Mouse (Mus musculus) liver, embryonic 14.5 days (tissue): Measurements from ENCODE around the gene Plscr5. TPM values are rescaled to one million over a fixed set of nuclear protein-coding genes. Genes with fewer than 3 reads are reported as not detected.

Source experiments
- ATAC-seq: fragments of 200-750 bp; cut with Nextera tagmentation; 2 replicates; pipeline ENCODE4 v1.8.0; 2017; ENCODE audit warnings: moderate number of reproducible peaks, mild to moderate bottlenecking, moderate library complexity; ENCODE audit not compliant: insufficient read depth
- DNase-seq, 3 experiments: peaks; one replicate each; pipeline ENCODE4 v3.0.0-alpha.2; 2012 to 2013; ENCODE audit warnings: low read depth in 3 of 3, low spot score in 3 of 3
- H3K27ac ChIP-seq: fragments of 300-500 bp; sonication (generic); 2 replicates; pipeline ENCODE4 v1.5.1; 2014; ENCODE audit warnings: moderate library complexity, mild to moderate bottlenecking, control low read depth, inconsistent platforms
- H3K27me3 ChIP-seq: fragments of 300-500 bp; sonication (generic); 2 replicates; pipeline ENCODE4 v1.6.1; 2014; ENCODE audit warnings: mild to moderate bottlenecking, low read length, moderate library complexity; ENCODE audit not compliant: control insufficient read depth, insufficient read depth
- H3K36me3 ChIP-seq: fragments of 300-500 bp; sonication (generic); replicated peaks from 2 replicates; pipeline ENCODE4 v1.6.1; 2014; ENCODE audit warnings: low read depth; ENCODE audit not compliant: control insufficient read depth, insufficient read depth
- H3K4me1 ChIP-seq, 2 experiments: fragments of 200-500 bp in 1 of 2; fragments of 300-500 bp in 1 of 2; sonication (generic) in 1 of 2; replicated peaks; 2 replicates each; pipeline ENCODE4 v1.6.1; 2012 to 2014; ENCODE audit warnings: antibody characterized with exemption in 1 of 2, inconsistent platforms in 1 of 2, low read length in 1 of 2; ENCODE audit not compliant: control insufficient read depth in 2 of 2, insufficient read depth in 2 of 2
- H3K4me2 ChIP-seq: fragments of 300-500 bp; sonication (generic); 2 replicates; pipeline ENCODE4 v1.6.1; 2014; ENCODE audit warnings: low read depth, mild to moderate bottlenecking, control low read depth, moderate library complexity
- H3K4me3 ChIP-seq, 2 experiments: fragments of 200-500 bp in 1 of 2; fragments of 300-500 bp in 1 of 2; sonication (generic) in 1 of 2; 2 replicates each; pipeline ENCODE4 v1.5.1; 2012 to 2014; ENCODE audit warnings: low read depth in 2 of 2, low read length in 2 of 2, mild to moderate bottlenecking in 2 of 2, control low read depth in 1 of 2, inconsistent platforms in 1 of 2, moderate library complexity in 1 of 2; ENCODE audit not compliant: insufficient read depth in 1 of 2
- H3K9ac ChIP-seq: fragments of 300-500 bp; sonication (generic); replicated peaks from 2 replicates; pipeline ENCODE4 v1.6.1; 2014; ENCODE audit warnings: mild to moderate bottlenecking, control low read depth, moderate library complexity
- H3K9me3 ChIP-seq: fragments of 300-500 bp; sonication (generic); 2 replicates; pipeline ENCODE4 v1.6.1; 2016; ENCODE audit warnings: low read length, mixed read lengths; ENCODE audit not compliant: control insufficient read depth
- CTCF ChIP-seq: IDR thresholded peaks from 2 replicates; pipeline ENCODE4 v1.5.1; 2016; ENCODE audit warnings: antibody characterized with exemption, low read depth, control low read depth
- EP300 ChIP-seq: IDR thresholded peaks from 2 replicates; pipeline ENCODE4 v1.6.1; 2016; ENCODE audit warnings: antibody characterized with exemption, low read depth
- WGBS: fragments of 180-500 bp; shearing (Covaris S2); extraction: QIAGEN DNeasy Blood & Tissue Kit; methylation state at CpG from one replicate; pipeline ENCODE4 v1.1.7; 2014; ENCODE audit not compliant: insufficient replicate concordance; 5-methylcytosine and 5-hydroxymethylcytosine counted together
- polyA plus RNA-seq, 2 experiments: library from polyadenylated mRNA; depleted of rRNA in 1 of 2; stranded (reverse) in 1 of 2; unstranded in 1 of 2; fragments of >200 nt; fragmentation: Nextera tagmentation in 1 of 2; extraction: Ambion mirVana in 1 of 2; gene quantifications; 2 replicates each; pipeline versions ENCODE4 v1.2.1 to v1.2.3; 2012 to 2014

Plscr5 gene
- polyA plus RNA-seq, 2 experiments, result not detected

- H3K36me3 ChIP-seq, result no peaks in the 10 kb centered on the region
- no peaks in the 10 kb centered on the region for H3K4me1 ChIP-seq
- no peak overlapping the region for H3K9ac ChIP-seq
- DNase-seq (no peak), ATAC-seq (no peak)
- H3K4me3 ChIP-seq, result no peak overlapping the region
- 35% methylated on average over 4 of the region's 4 CpGs for WGBS
- no peak for TF ChIP-seq EP300
- TF ChIP-seq CTCF, result 0 out of 2 replicates have a peak, but pooled peaks have one; percentile 13
- no peak overlapping the region for H3K27ac ChIP-seq
- no peaks in the 10 kb centered on the region for H3K27me3 ChIP-seq
- no peaks in the 10 kb centered on the region for H3K9me3 ChIP-seq
- no peak overlapping the region for H3K4me2 ChIP-seq
Observed at GRCm38 (mm10) chr9:92207307-92207706, 14.6 kb downstream of the Plscr5 start.

GRCm38 (mm10) chr9:92207757-92208156, 15.0 kb downstream of the Plscr5 start:
- H3K27me3 ChIP-seq, result no peaks in the 10 kb centered on the region
- H3K4me3 ChIP-seq, result no peak overlapping the region
- no peak overlapping the region for H3K9ac ChIP-seq
- no peaks in the 10 kb centered on the region for H3K36me3 ChIP-seq
- H3K4me1 ChIP-seq, result no peaks in the 10 kb centered on the region
- TF ChIP-seq CTCF (no peak), EP300 (no peak)
- no peak overlapping the region for H3K27ac ChIP-seq
- 51% methylated on average over 8 of the region's 8 CpGs for WGBS
- DNase-seq (no peak), ATAC-seq (no peak)
- no peak overlapping the region for H3K4me2 ChIP-seq
- no peaks in the 10 kb centered on the region for H3K9me3 ChIP-seq

- no peak overlapping the region for H3K27ac ChIP-seq
Observed at GRCm38 (mm10) chr9:92209850-92210249, 17.1 kb downstream of the Plscr5 start.

GRCm38 (mm10) chr9:92210386-92210967, 17.7 kb downstream of the Plscr5 start:
- Histone ChIP-seq H3K27me3 (no peaks in the 10 kb centered on the region), H3K4me3 (no peak overlapping the region), H3K9ac (no peak overlapping the region), H3K9me3 (no peaks in the 10 kb centered on the region), H3K36me3 (no peaks in the 10 kb centered on the region), H3K27ac (no peak overlapping the region), H3K4me2 (no peak overlapping the region), H3K4me1 (no peaks in the 10 kb centered on the region)
- TF ChIP-seq CTCF, result no peak
- TF ChIP-seq EP300, result no peak
- ATAC-seq (no peak), DNase-seq (no peak)
- WGBS, result 67% methylated on average over 7 of the region's 7 CpGs

More at GRCm38 (mm10) chr9:92209850-92210249, 17.1 kb downstream of the Plscr5 start:
- no peak for DNase-seq
- Histone ChIP-seq H3K4me2 (no peak overlapping the region), H3K4me1 (no peaks in the 10 kb centered on the region), H3K9me3 (no peaks in the 10 kb centered on the region), H3K9ac (no peak overlapping the region), H3K36me3 (no peaks in the 10 kb centered on the region), H3K27me3 (no peaks in the 10 kb centered on the region), H3K4me3 (no peak overlapping the region)
- TF ChIP-seq CTCF, result no peak
- no peak for TF ChIP-seq EP300
- WGBS, result 60% methylated on average over 3 of the region's 3 CpGs
- ATAC-seq, result no peak

GRCm38 (mm10) chr9:92211048-92211447, 18.3 kb downstream of the Plscr5 start:
- WGBS, result 21% methylated on average over 3 of the region's 3 CpGs
- no peak for DNase-seq

More at GRCm38 (mm10) chr9:92211048-92211447, 18.3 kb downstream of the Plscr5 start:
- TF ChIP-seq CTCF (no peak), EP300 (no peak)
- Histone ChIP-seq H3K27ac (no peak overlapping the region), H3K4me2 (no peak overlapping the region), H3K4me1 (no peaks in the 10 kb centered on the region), H3K4me3 (no peak overlapping the region), H3K27me3 (no peaks in the 10 kb centered on the region), H3K9ac (no peak overlapping the region), H3K9me3 (no peaks in the 10 kb centered on the region), H3K36me3 (no peaks in the 10 kb centered on the region)
- no peak for ATAC-seq
